Mouse (Mus musculus) right cerebral cortex, postnatal 14 days (tissue): ENCODE results near the gene Fgfr2.
"Not testable (repeated sequence)": the region's sequence is repeated elsewhere in the genome, so short reads cannot be mapped to it uniquely, and the experiment has no call there.

Source experiments
- DNase-seq: peaks from one replicate; pipeline ENCODE4 v3.0.0; 2022

The Fgfr2 gene

GRCm38 (mm10) chr7:132679549-132679948 is 443.6 kb downstream of the Fgfr2 start:
- DNase-seq, result no peak

DNA sequence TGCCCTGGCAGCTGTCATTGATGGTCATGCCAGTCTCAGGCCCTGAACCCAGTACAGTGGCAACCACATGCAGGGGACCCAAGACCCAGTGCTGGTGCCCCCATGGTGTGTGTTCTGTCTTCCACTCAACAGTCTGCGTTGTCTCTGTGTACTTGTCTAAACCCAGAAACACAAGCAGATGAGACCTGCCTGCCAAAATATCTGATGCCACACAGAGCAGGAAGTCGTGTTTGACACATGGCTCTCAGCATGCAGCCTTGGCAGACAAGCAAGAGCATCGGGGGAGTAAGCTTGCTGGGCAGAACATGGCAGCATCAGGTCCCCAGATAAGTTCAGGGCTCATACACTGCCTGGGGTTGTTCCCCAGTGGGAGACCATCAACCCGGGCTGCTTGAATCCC is 444.0 kb downstream of the Fgfr2 start:
- DNase-seq, result no peak

DNA sequence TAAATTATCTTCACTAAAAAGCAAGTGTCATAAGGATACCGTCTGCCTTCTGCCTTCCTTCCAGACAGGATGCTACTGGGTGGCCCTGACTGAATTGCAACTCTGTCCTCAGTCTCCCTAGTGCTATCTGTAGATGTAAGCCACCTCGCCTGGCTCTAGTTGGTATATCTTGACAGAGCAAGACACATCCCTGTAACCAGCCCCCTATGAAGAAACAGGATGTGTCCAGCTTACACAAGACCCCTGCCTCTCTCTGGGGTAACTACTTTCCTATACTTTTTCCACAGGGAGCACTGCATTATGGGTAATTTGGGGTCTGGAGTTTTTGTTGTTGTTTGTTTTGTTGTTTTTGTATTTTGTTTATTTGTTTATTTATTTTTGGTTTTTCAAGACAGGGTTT is 447.2 kb downstream of the Fgfr2 start:
- no peak for DNase-seq

- DNase-seq, result no peak
Measured at GRCm38 (mm10) chr7:132673931-132674755, 449.0 kb downstream of the Fgfr2 start.

DNA sequence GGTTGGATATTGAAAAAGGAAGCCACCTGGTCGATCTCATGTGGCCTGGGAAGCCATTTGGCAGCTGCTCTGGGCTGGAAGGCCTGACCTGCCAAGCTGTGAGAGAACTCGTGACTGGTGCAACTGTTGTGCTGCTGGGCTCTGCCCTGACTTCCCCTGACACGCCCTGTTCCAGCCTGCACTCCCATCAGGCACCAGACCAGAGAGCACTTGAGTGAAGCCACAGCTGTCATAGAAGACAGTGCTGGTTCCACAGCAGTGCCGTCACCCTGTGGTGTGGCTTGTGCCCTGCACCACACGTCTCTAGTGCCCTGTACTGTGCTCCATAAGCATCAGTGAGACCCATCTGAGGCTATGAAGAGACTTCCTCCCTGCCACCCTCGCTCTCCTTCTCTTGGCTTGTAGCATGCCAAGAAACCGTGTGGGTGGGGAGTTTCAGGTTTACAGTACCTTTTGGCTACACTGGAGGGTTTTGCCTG is 450.6 kb downstream of the Fgfr2 start:
- no peak for DNase-seq

- no peak for DNase-seq
Measured at GRCm38 (mm10) chr7:132670863-132671165, 452.3 kb downstream of the Fgfr2 start.

- DNase-seq, result no peak
Measured at GRCm38 (mm10) chr7:132669999-132670862, 452.9 kb downstream of the Fgfr2 start.

- no peak for DNase-seq
Measured at GRCm38 (mm10) chr7:132668604-132669003, 454.5 kb downstream of the Fgfr2 start.

GRCm38 (mm10) chr7:132666516-132666915 is 456.6 kb downstream of the Fgfr2 start:
- no peak for DNase-seq

DNA sequence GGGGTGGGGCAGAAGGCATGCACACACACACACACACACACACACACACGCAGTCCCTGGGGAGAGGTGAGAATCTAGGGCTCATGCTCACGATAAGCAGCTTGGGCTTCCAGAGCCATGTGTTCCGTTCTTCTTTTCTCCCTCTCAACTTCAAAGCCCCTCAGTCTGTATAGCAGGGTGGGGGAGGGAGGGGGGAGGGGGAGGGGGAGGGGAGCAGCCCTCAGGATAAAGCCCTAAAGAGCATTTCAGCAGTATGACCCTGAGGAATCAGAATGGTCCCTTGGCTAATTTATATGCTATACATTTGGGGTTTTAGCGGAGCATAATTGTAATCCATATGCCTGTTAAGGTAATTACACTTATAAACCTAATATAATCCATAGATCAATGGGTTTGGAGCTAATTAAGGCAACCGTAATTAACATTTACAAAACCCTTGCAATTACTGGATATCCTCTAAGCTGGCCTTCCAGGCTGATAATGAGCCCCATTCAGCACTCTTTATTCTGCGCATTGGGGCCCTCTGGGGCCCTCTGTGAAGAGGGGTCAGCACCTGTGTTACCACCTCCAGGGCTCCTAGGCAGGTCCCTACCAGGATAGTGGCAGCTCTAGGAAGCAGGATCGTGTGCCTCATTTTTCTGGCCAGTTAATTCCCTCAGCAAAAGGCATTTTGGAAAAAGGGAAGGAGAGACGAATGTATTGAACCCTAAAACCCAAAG is 457.3 kb downstream of the Fgfr2 start:
- no peak for DNase-seq

GRCm38 (mm10) chr7:132664815-132665214 is 458.3 kb downstream of the Fgfr2 start:
- no peak for DNase-seq

GRCm38 (mm10) chr7:132662831-132663230 is 460.3 kb downstream of the Fgfr2 start:
- not testable (repeated sequence) for DNase-seq

- DNase-seq, result no peak
Measured at GRCm38 (mm10) chr7:132659633-132660032, 463.5 kb downstream of the Fgfr2 start.

DNA sequence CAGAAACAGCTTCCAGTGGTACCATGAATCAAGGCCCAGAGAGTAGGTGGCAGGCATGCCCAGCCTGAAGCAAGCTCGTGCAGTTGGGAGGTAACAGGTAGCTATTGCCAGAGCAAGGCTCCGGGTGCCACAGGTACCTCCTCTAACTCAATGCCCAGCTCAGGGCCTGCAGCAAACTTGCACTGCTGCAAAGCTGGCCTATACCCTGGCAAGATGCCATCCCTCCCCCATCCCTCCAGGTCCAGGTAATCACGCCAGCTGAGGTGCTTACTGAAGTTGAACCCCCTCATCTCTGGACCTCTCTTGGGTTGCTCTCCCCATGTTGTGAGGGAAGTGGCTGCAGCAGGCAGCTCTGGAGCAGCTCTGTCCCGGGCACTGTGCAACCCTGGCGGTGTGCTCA is 464.5 kb downstream of the Fgfr2 start:
- no peak for DNase-seq

GRCm38 (mm10) chr7:132658058-132658450 is 465.1 kb downstream of the Fgfr2 start:
- DNase-seq, result no peak

DNA sequence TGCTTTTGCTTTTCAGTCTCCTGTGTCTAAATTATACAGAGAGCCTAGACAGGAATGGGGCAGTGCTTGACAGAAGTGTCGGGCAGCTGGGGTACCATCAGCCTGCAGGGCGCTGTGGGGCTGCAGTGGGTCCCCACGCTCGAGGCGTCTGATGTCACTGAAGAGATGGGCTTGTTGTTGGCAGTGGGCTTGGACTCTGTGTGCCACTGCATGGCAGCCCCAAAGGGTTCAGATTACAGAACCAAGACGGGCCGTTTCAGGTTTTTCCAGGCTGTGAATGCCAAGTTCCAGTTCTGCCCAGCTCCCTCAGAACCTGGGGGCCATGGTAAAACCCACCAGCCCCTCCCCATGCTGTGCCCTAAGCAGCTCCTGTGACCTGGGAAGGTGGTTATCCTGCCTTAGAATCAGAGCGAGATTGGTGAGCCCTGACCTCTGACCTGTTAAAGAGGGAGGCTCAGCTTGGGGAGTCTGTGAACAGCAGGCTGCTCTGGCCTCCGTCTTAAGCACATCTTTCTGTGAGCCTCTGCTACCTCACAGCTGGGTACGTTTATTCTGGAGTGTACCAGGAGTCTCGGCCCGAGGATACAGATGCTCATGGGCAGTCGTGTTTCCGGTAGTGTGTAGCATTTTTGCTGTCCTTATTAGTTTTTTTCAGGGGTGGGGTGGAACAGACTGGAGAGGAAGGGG is 465.6 kb downstream of the Fgfr2 start:
- DNase-seq, result no peak

GRCm38 (mm10) chr7:132656548-132656947 is 466.6 kb downstream of the Fgfr2 start:
- DNase-seq, result peak; percentile 97

DNA sequence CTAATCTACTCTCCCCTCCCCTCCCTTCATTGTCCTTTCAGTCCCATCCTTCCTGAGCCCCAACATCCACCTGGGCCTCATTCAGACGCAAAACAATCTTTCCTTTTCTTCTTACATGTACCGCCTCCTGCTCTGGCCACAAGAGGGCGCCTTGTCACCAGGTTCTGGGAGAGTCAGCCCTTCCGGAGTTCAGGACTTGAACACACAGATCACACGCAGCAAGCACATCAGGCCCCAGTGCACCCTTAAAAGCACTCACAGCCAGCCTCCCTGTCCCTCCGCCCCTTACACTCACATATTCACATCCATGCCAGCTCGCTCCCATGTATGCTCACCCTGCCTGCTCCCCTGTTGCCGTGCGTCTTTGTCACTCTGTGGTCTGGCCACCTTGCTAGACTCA is 467.1 kb downstream of the Fgfr2 start:
- DNase-seq, result peak; percentile 96

GRCm38 (mm10) chr7:132654412-132654811 is 468.7 kb downstream of the Fgfr2 start:
- no peak for DNase-seq

- no peak for DNase-seq
Measured at GRCm38 (mm10) chr7:132646514-132646913, 476.6 kb downstream of the Fgfr2 start.

- no peak for DNase-seq
Measured at GRCm38 (mm10) chr7:132644605-132645279, 478.4 kb downstream of the Fgfr2 start.

- no peak for DNase-seq
Measured at GRCm38 (mm10) chr7:132641606-132642005, 481.5 kb downstream of the Fgfr2 start.
